Mouse (Mus musculus): ENCODE results near the gene Uqcrc2.

GRCm38 (mm10) chr7:120634711-120635361, at the start of gene Uqcrc2:
- TF ChIP-seq POLR2A (IDR thresholded peaks at IDR 0.05; ENCODE audit: low read depth, low read length) (peak; percentile 92), CTCF (conservative IDR thresholded peaks at IDR 0.05 in 1 of 2, IDR thresholded peaks at IDR 0.05 in 1 of 2; ENCODE audit: low read depth in 2 of 2, low read length in 2 of 2) (peak in 1 of 2 experiments; percentile 9; a peak in 1 of 4 replicates), MAX (IDR thresholded peaks at IDR 0.05; ENCODE audit: low read length) (peak; percentile 46; the same call in 1 of the 2 replicates), JUND (conservative IDR thresholded peaks at IDR 0.05; ENCODE audit: low read depth, low read length) (no peak), MEF2A (IDR thresholded peaks at IDR 0.05; ENCODE audit: borderline replicate concordance, low read depth, low read length) (peak; percentile 60; the same call in 1 of the 2 replicates), HCFC1 (IDR thresholded peaks at IDR 0.05; ENCODE audit: low read depth, low read length) (peak; percentile 84), EP300 (IDR thresholded peaks at IDR 0.05; ENCODE audit: low read length) (no peak), POLR2AphosphoS2 (IDR thresholded peaks at IDR 0.05; ENCODE audit: low read depth, low read length) (no peak), ZMIZ1 (IDR thresholded peaks at IDR 0.05; ENCODE audit: low read depth, low read length) (peak; percentile 77), E2F4 (IDR thresholded peaks at IDR 0.05; ENCODE audit: insufficient replicate concordance, low read depth, low read length) (no peak), CHD1 (IDR thresholded peaks at IDR 0.05; ENCODE audit: low read depth, low read length) (no peak), SIN3A (IDR thresholded peaks at IDR 0.05; ENCODE audit: low read length) (peak; percentile 61), USF1 (IDR thresholded peaks at IDR 0.05; ENCODE audit: low read depth, low read length) (no peak), MAZ (IDR thresholded peaks at IDR 0.05; ENCODE audit: low read depth, low read length) (peak; percentile 35; the same call in 1 of the 2 replicates)
